Mouse (Mus musculus) myocyte (in vitro differentiated cells): ENCODE measurements around the gene Tmem92. TPM values are rescaled to one million over a fixed set of nuclear protein-coding genes. Genes with fewer than 3 reads are reported as not detected.

Experiments
- H3K27me3 ChIP-seq: one replicate; pipeline ENCODE4 v1.6.1; 2011; ENCODE audit not compliant: control insufficient read depth, insufficient read depth, insufficient read length
- H3K36me3 ChIP-seq: one replicate; pipeline ENCODE4 v1.6.1; 2011; ENCODE audit not compliant: control insufficient read depth, insufficient read depth
- H3K4me2 ChIP-seq: one replicate; pipeline ENCODE4 v1.6.1; 2011; ENCODE audit warnings: low read depth, control low read depth
- H3K4me3 ChIP-seq: one replicate; pipeline ENCODE4 v1.5.1; 2011; ENCODE audit warnings: mild to moderate bottlenecking, control low read depth, moderate library complexity
- H3K79me2 ChIP-seq: one replicate; pipeline ENCODE4 v1.6.1; 2011; ENCODE audit not compliant: control insufficient read depth, insufficient read depth
- H3ac ChIP-seq: one replicate; pipeline ENCODE4 v1.6.1; 2011; ENCODE audit not compliant: control insufficient read depth, insufficient read length
- CEBPB ChIP-seq: IDR thresholded peaks from 2 replicates; pipeline ENCODE4 v1.6.1; 2011; ENCODE audit warnings: mild to moderate bottlenecking, moderate library complexity; ENCODE audit not compliant: poor library complexity, insufficient read depth, severe bottlenecking
- E2F4 ChIP-seq: IDR thresholded peaks from one replicate; pipeline ENCODE4 v1.6.1; 2011; ENCODE audit warnings: mild to moderate bottlenecking, control low read depth, moderate library complexity; ENCODE audit not compliant: insufficient read depth
- MAX ChIP-seq: IDR thresholded peaks from one replicate; pipeline ENCODE4 v1.6.1; 2011; ENCODE audit warnings: low read depth, mild to moderate bottlenecking, control low read depth
- MYOD1 ChIP-seq, 3 experiments: IDR thresholded peaks; one replicate each; pipeline ENCODE4 v1.6.1; 2011; ENCODE audit warnings: control low read depth in 2 of 3, low read depth in 2 of 3, mild to moderate bottlenecking in 2 of 3, moderate library complexity in 1 of 3; ENCODE audit not compliant: insufficient read length in 2 of 3, control insufficient read depth in 1 of 3
- MYOG ChIP-seq, 3 experiments: IDR thresholded peaks; one replicate each; pipeline ENCODE4 v1.6.1; 2011; ENCODE audit warnings: control low read depth in 2 of 3, low read depth in 2 of 3, mild to moderate bottlenecking in 2 of 3; ENCODE audit not compliant: insufficient read length in 2 of 3, control insufficient read depth in 1 of 3, insufficient read depth in 1 of 3
- POLR2A ChIP-seq: IDR thresholded peaks from one replicate; pipeline ENCODE4 v1.6.1; 2011; ENCODE audit warnings: low read depth, mild to moderate bottlenecking, control low read depth, moderate library complexity; ENCODE audit not compliant: insufficient read length
- POLR2AphosphoS2 ChIP-seq: IDR thresholded peaks from one replicate; pipeline ENCODE4 v1.6.1; 2011; ENCODE audit warnings: low read depth, control low read depth; ENCODE audit not compliant: insufficient read length
- REST ChIP-seq: IDR thresholded peaks from one replicate; pipeline ENCODE4 v1.6.1; 2011; ENCODE audit warnings: mild to moderate bottlenecking, control low read depth, moderate library complexity; ENCODE audit not compliant: insufficient read depth, insufficient read length
- SRF ChIP-seq: IDR thresholded peaks from one replicate; pipeline ENCODE4 v1.6.1; 2011; ENCODE audit warnings: low read depth; ENCODE audit not compliant: control insufficient read depth, insufficient read length
- TCF12 ChIP-seq: IDR thresholded peaks from one replicate; pipeline ENCODE4 v1.6.1; 2011; ENCODE audit warnings: mild to moderate bottlenecking, control low read depth; ENCODE audit not compliant: poor library complexity, insufficient read depth, severe bottlenecking
- TCF3 ChIP-seq: IDR thresholded peaks from one replicate; pipeline ENCODE4 v1.6.1; 2011; ENCODE audit warnings: low read depth, control low read depth; ENCODE audit not compliant: insufficient read length
- USF1 ChIP-seq: IDR thresholded peaks from one replicate; pipeline ENCODE4 v1.6.1; 2011; ENCODE audit warnings: low read depth, mild to moderate bottlenecking, control low read depth, moderate library complexity
- polyA plus RNA-seq: library from polyadenylated mRNA; unstranded; fragments of >200 nt; fragmentation: generic; extraction: Trizol; gene quantifications from one replicate; pipeline ENCODE4 v1.2.1, GENCODE M21; 2012; ENCODE audit warnings: missing spikeins

Gene Tmem92
- polyA plus RNA-seq, 1 experiment = not detected

- Histone ChIP-seq H3K79me2 (no peaks in the 10 kb centered on the region), H3K36me3 (no peaks in the 10 kb centered on the region), H3K4me3 (no peak overlapping the region), H3K27me3 (peaks cover 4% of the 10 kb centered on the region), H3ac (no peak overlapping the region), H3K4me2 (no peak overlapping the region)
- TF ChIP-seq MAX (no peak), POLR2A (no peak)
Measured at GRCm38 (mm10) chr11:94729565-94729964, 52.9 kb downstream of the Tmem92 start.

DNA sequence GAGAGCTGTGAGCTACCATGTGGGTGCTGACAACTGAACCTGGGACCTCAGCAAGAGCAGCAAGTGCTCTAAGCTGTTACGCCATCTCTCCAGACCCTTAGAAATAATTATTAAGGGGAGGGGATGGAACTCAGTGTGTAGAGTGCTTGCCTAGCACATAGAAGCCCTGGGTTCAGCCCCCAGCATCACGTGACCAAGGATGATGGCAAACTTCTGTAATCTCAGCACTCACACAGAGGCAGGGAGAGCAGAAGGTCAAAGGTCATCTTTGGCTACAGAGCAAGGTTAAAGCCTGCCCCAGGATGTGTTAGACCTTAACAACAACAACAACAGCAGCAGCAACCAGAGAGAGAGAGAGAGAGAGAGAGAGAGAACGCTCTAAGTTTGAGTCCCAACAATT is 54.0 kb downstream of the Tmem92 start:
- H3K79me2 ChIP-seq = no peaks in the 10 kb centered on the region
- H3K36me3 ChIP-seq = no peaks in the 10 kb centered on the region
- TF ChIP-seq POLR2A = no peak
- peak; percentile 50 for TF ChIP-seq USF1
- H3ac ChIP-seq = no peak overlapping the region
- peaks cover 4% of the 10 kb centered on the region for H3K27me3 ChIP-seq
- no peak overlapping the region for H3K4me3 ChIP-seq
- H3K4me2 ChIP-seq = no peak overlapping the region

DNA sequence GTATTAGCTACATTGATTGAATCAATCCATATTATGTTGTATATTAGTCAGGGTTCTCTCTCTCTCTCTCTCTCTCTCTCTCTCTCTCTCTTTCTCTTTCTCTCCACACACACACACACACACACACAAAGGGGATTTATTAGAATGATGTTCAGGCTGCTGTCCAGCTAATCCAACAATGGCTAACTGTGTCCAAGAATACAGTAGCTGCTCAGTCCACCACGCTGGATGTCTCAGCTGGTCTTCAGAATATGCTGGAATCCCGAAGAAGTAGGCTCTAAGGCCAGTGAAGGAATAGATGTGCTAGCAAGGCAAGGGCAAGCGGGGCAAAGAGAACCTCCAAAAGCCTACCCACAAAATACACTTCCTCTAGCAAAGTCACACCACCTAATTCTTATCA is 55.2 kb downstream of the Tmem92 start:
- Histone ChIP-seq H3K4me2 (no peak overlapping the region), H3K4me3 (no peak overlapping the region), H3K27me3 (peaks cover 4% of the 10 kb centered on the region), H3K79me2 (no peaks in the 10 kb centered on the region), H3K36me3 (no peaks in the 10 kb centered on the region), H3ac (no peak overlapping the region)
- TF ChIP-seq SRF (no peak), E2F4 (no peak), USF1 (no peak), MAX (no peak), TCF3 (no peak), POLR2A (no peak), REST (no peak), POLR2AphosphoS2 (no peak), MYOD1 (IDR thresholded peaks at IDR 0.05; ENCODE audit: control insufficient read depth in 1 of 3, insufficient read length in 2 of 3, low read depth in 2 of 3) (no peak), TCF12 (no peak), CEBPB (no peak), MYOG (IDR thresholded peaks at IDR 0.05; ENCODE audit: control insufficient read depth in 1 of 3, insufficient read depth in 1 of 3, insufficient read length in 2 of 3, low read depth in 2 of 3) (no peak)

Other genes with a start within 250 kb of the Tmem92 start
- 3.7 TPM for gene Rsad1, start 233.4 kb downstream of the Tmem92 start, polyA plus RNA-seq
- 0.10 TPM for gene Chad, start 217.7 kb downstream of the Tmem92 start, polyA plus RNA-seq
- gene Acsf2, start 180.8 kb downstream of the Tmem92 start, polyA plus RNA-seq = 5.8 TPM
- 208 TPM for gene Lrrc59, start 152.9 kb downstream of the Tmem92 start, polyA plus RNA-seq
- gene Mrpl27, start 128.9 kb downstream of the Tmem92 start, polyA plus RNA-seq = 59.9 TPM
- gene Eme1, start 128.7 kb downstream of the Tmem92 start, polyA plus RNA-seq = 2.7 TPM
- gene Xylt2, start 105.2 kb downstream of the Tmem92 start, polyA plus RNA-seq = 14.8 TPM
- gene Gm11541, start 78.2 kb downstream of the Tmem92 start, polyA plus RNA-seq = not detected
- 0.11 TPM for gene Cdc34b, start 40.9 kb downstream of the Tmem92 start, polyA plus RNA-seq
- gene Col1a1, start 153.5 kb upstream of the Tmem92 start, polyA plus RNA-seq = 206 TPM
- gene Hils1, start 184.9 kb upstream of the Tmem92 start, polyA plus RNA-seq = 0.37 TPM
- 303 TPM for gene Sgca, start 193.6 kb upstream of the Tmem92 start, polyA plus RNA-seq
- gene Ppp1r9b, start 208.3 kb upstream of the Tmem92 start, polyA plus RNA-seq = 42.4 TPM
- gene Samd14, start 227.2 kb upstream of the Tmem92 start, polyA plus RNA-seq = 14.4 TPM